Mouse (Mus musculus) gastrocnemius, adult 2 months (tissue): ENCODE results near the gene Ddx41. TPM values are rescaled to one million over a fixed set of nuclear protein-coding genes. Genes with fewer than 3 reads are reported as not detected.
A peak's percentile ranks its signal among the peaks of the same experiment; 100 is the strongest.

ENCODE experiments used
- DNase-seq: peaks from one replicate; pipeline ENCODE4 v3.0.0; 2022
- H3K27ac ChIP-seq: fragments of 200-600 bp; 2 replicates; pipeline ENCODE4 v1.8.1; 2022; ENCODE audit warnings: mild to moderate bottlenecking
- H3K4me3 ChIP-seq: fragments of 200-600 bp; 2 replicates; pipeline ENCODE4 v1.8.1; 2022; ENCODE audit warnings: mild to moderate bottlenecking, moderate library complexity
- CTCF ChIP-seq: fragments of 200-600 bp; IDR thresholded peaks from 2 replicates; pipeline ENCODE4 v1.8.1; 2022; ENCODE audit warnings: antibody characterized with exemption, mild to moderate bottlenecking, moderate library complexity
- intact Hi-C: fragments of 180-260 bp; cut with DNase I; formaldehyde crosslinking; loops from one replicate; pipeline ENCODE4 v1.15.1; 2025
- total RNA-seq, 2 experiments: library from RNA; stranded (reverse); gene quantifications; 2 replicates each; pipeline ENCODE4 v1.2.3; 2021

Gene Ddx41
- total RNA-seq, 2 experiments from 2014 or later = 10.6 to 11.5 TPM

DNA sequence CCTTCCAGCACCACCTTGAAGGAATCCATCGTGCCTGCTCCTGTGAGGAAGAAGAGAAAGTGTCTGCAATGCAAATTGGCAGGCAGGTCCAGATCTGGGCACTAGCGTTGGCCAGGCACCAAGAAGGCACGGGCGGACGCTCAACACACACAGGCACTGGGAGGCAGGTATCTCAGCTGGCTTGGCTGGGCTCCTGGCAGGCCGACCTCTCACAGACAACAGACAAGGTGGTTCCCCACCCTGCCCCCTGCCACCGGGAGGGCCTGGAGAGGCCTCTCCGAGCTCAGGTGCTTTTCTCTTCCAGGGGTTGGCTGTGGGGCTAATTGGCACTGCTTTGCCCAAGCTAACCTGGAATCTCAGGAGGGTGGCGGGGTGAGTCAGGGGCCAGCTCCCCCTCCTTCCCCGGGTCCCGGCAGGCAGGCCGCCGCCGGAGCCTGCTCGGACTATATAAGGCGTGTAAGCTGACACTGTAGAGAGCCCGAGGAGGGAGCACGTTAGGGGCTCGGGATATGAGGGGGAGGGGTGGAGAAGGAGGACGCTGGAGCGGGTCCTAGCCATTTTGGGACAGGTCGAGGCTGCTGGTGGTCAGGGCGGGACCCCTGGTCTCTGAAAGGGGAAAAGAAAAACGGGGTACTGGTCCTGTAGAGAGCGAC is 24.0 kb downstream of the Ddx41 start:
- H3K4me3 ChIP-seq = peak overlapping the region; percentile 81
- no peak for TF ChIP-seq CTCF
- H3K27ac ChIP-seq = peak overlapping the region; percentile 99
- DNase-seq = peak; percentile 88
- intact Hi-C loops = loop anchor here (2.0 kb wide), 2 partner anchors 18 to 62 kb away; no protein-coding TSS in a partner anchor

DNA sequence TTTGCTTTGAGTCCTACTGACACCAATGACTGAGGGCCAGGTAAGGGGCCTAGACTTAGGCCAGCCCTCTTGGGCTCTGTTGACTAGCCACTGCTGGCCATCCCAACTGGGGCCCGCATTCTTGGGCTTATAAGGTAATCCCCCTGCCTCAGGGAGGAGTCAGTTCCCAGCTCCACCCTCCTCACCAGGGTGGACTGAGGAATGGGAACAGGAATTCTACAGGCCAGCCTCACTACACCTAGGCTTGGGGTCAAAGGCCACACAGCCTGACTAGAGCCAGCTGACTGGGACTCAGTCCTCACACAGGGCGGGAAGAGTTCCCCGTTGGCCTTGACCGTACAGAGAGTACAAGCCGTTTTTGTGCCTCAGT is 25.0 kb downstream of the Ddx41 start:
- no peak for TF ChIP-seq CTCF
- DNase-seq = peak; percentile 39
- Histone ChIP-seq H3K4me3 (peak overlapping the region; percentile 81), H3K27ac (peak overlapping the region; percentile 99)
- intact Hi-C loops = no loop called here

DNA sequence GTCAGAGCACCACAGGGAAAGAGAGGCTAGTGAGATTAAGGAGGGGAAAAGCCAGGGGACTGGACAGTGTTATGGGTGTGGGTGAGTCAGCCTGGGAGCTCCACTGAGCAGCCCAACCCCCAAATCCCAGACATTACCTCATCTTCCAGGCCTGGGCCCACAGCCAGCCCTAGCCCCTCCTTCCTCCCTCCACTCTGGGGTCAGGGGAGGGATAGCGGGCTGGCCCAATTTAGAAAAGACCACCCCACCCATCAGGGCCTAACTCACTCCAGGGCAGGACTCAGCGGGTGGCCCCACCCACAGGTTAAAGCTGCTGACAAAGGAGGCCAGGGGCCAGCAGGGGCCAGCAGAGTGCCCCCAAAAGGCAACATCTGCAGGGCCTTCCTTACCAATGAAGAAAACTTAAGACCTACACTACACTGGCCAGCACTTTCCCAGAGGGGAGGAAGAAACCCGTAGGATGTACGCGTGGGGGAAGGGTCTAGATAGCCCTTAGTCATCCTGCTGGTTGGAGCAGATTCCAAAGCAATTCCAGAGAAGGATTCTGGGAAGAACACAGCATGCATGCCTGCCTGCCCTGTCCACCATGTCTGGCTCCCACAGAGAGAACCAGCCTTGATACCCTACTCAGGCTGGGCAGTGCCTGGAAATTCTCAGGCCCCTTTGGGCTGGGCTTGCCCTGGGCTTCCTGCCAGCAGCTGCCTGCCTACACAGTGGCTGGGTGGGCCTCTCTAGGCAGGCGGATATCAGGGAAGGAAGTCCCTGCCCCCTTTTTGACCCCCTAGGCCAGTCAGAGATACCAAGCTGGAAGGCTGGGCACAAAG is 25.6 kb downstream of the Ddx41 start:
- intact Hi-C loops = no loop called here
- peak overlapping the region; percentile 99 for H3K27ac ChIP-seq
- H3K4me3 ChIP-seq = peak overlapping the region; percentile 81
- peak; percentile 91 for DNase-seq
- TF ChIP-seq CTCF = peak; percentile 38; the same call in 1 of the 2 replicates

DNA sequence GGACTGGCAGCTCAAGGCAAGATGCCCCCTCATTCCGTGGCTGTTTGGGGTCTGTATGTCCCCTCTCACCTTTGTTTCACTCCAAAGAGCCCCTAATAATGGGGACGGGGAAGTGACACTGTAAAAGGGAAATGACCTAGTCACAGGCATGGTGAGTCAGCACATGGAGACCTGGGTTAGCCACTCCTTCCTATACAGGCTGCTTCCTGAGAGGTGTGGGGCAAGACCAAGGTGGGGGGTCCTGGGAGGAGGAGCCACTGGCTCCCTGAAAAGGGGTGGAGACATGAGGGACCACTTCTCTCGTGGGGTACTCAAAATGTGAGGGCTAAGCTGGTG is 26.2 kb downstream of the Ddx41 start:
- intact Hi-C loops = no loop called here
- H3K27ac ChIP-seq = peak overlapping the region; percentile 99
- H3K4me3 ChIP-seq = peak overlapping the region; percentile 81
- no peak for DNase-seq
- no peak for TF ChIP-seq CTCF

DNA sequence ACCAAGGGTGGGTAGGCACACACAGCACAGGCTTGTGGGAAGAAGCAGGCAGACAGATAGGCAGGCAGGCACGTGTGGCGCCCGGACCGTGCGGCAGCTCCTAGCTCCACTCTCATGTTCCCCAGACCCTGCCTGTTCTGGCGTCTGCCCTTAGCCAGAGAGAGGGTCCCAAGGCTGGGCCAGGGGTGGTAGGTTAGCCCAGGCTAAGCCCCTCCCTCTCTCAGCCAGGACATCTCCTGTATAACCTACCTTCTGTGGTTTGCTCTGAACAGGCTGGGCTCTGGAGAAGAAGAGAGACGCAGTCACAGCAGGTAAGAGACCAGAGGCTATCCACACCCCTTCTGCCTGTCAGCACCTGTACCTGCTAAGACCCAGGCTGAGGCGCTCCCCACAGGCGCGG is 27.9 kb downstream of the Ddx41 start:
- no peak for DNase-seq
- TF ChIP-seq CTCF = no peak
- intact Hi-C loops = no loop called here
- Histone ChIP-seq H3K4me3 (peak overlapping the region; percentile 81), H3K27ac (peak overlapping the region; percentile 99; the same call in 1 of the 2 replicates)

DNA sequence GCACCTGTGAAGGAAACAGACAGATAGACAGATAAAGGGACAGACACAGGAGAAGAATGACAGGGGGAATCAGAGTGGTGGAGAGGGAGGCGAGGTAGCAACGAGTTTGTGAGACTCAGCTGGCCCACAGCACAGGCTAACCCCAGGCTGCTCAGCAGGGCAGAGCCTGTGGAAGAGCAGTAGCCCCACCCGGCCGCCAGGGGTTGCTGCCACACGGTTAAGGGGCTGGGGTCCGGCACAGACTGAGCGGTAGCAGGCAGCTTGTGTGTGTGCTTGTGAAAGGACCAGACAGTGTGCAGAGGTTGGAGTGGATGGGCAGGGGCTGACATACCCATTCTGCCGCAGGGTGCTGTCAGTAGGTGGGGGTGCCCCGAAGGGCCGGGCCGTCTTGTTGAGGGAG is 28.6 kb downstream of the Ddx41 start:
- TF ChIP-seq CTCF = 0 out of 2 replicates have a peak, but pooled peaks have one; percentile 1
- intact Hi-C loops = no loop called here
- H3K4me3 ChIP-seq = peak overlapping the region; percentile 81

DNA sequence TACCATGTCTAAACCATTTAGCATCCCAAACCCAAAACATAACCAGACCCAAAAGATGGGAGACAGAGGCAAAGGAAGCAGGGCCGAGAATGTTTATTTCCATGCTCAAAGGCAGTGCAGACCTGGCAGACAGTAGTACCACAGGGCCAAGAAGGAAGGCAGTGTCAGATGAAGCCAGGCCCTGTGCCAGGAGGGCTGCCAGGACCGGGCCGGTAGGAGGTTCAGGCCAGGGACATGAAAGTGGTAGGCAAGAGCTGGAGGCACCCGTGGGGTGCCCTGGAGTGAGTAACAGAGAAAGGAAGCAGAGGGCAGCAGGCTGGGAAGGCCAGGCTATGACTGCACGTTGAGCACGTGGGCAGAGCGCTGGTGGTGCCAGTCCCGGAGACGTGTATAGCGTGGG is 29.8 kb downstream of the Ddx41 start:
- intact Hi-C loops = no loop called here
- no peak for TF ChIP-seq CTCF
- Histone ChIP-seq H3K27ac (peak overlapping the region; percentile 78), H3K4me3 (peak overlapping the region; percentile 81)
- peak; percentile 89 for DNase-seq

More for the DNA sequence above, 28.6 kb downstream of the Ddx41 start:
- peak overlapping the region; percentile 78 for H3K27ac ChIP-seq
- DNase-seq = no peak

DNA sequence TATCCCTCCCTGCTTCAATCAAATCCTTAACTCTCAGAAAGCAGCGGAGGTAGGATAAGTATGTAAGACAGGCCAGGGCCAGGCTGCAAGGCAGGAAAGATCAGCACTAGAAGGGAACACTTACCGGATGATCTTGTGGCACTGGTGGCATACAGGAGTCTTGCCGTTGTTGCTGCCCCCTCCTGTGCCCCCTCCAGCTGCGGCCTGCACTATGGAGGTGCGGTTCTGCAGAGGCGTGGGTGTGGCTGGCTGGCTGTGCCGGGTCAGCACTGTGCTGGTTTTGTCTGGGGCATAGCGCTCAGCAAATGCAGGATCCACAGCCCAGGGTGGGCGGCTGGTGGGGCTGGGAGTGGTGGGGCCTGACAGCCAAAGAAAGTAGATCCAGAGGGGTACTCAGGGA is 30.6 kb downstream of the Ddx41 start:
- intact Hi-C loops = no loop called here
- TF ChIP-seq CTCF = no peak
- Histone ChIP-seq H3K27ac (peak overlapping the region; percentile 78), H3K4me3 (peak overlapping the region; percentile 5)
- no peak for DNase-seq

DNA sequence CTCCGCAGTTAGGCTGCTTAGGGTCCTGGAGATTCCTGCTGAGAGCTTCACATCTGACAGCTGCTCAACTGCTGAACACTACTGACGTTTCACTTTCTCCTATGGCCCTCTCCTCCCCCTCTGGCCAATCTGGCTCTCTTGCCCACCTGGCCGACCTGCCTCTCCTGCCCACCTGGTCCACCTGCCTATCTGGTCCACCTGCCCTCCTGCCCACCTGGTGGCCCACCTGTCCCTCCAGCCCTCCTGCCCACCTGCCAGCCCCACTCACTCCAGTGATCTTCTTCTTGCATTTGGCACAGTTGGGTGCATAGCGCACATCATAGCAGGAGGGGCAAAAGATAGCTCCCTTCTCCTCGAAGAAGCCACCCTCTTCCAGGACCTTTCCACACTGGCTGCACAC is 32.1 kb downstream of the Ddx41 start:
- intact Hi-C loops = no loop called here
- no peak overlapping the region for H3K27ac ChIP-seq
- no peak for TF ChIP-seq CTCF
- H3K4me3 ChIP-seq = no peak overlapping the region
- no peak for DNase-seq

DNA sequence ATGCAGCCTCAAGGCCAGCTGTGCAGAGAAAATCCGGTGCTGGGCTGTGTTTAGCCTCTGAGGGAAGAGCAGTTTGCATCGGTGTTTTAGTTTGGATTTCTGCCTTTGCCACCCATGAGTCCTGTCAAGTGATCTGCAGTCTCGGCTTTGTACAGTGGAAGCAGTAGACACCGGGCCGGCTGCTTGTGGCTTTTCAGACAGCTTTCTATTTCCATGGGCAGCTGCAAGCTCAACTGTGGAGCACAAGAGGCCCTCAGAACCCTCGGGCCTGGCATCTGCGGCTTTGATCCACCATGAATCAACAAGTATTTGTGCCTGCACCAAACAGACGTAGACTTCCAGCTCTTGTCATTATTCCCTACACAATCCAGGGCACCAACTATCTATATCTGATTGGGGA is 34.1 kb downstream of the Ddx41 start:
- Histone ChIP-seq H3K27ac (no peak overlapping the region), H3K4me3 (no peak overlapping the region)
- no peak for TF ChIP-seq CTCF
- intact Hi-C loops = no loop called here
- DNase-seq = no peak

DNA sequence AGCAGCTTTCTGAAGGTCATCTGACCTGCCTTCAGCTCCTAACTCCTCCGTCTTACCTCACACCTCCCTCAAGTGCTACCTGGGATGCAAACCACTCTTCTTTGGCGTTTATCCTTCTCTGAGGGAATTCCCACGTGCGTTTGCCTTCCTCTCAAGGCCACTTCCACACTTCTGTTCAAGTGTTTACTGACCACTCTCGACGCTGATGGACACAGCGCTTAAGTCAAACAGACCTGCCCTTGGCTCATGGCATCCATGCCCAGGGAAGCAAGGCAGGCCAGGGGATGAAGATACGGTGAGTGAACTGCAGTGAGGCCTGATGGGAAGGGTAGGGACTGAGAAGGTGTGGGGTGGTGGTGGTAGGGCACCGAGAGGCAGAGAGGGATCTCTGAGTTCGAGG is 35.9 kb downstream of the Ddx41 start:
- TF ChIP-seq CTCF = no peak
- Histone ChIP-seq H3K4me3 (no peak overlapping the region), H3K27ac (no peak overlapping the region)
- DNase-seq = no peak
- intact Hi-C loops = no loop called here

DNA sequence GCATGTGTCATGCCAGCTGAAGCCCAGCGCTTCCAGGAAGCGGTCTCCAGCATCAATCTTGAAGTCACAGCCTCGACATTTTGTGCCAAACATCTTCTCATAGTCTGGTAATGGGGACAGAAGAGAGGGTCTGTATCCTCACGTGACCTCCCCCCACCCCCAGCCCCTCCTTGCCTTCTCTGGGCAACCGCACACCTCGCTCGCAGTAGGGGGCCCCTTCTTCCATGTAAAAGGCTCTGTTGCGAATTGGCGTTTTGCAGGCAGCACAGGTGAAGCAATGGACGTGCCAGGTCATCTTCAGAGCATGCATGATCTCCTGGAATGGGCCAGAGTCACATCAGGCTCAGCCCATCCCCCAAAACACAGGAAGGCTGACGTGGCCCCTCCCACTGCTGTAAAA is 37.6 kb downstream of the Ddx41 start:
- H3K27ac ChIP-seq = no peak overlapping the region
- no peak overlapping the region for H3K4me3 ChIP-seq
- intact Hi-C loops = no loop called here
- no peak for DNase-seq
- no peak for TF ChIP-seq CTCF

DNA sequence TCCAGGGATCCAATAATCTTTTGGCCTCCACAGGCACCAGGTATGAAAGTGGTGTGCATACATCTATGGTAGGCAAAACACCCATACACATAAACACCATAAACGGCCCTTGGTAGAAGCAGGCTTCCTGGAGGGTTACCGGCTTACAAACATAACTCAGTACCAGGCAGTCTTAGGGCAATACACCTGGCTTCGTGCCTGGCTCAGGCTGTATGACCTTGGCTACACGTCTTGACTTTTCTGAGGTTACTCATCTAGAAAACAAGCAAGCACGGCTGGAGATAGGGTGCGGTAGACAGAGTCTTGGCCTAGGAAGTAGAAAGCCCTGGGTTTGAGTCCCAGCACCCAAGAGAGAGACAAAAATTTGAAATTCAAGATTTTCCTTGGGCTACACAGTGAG is 39.8 kb downstream of the Ddx41 start:
- peak; percentile 71 for DNase-seq
- Histone ChIP-seq H3K27ac (peak overlapping the region; percentile 78), H3K4me3 (no peak overlapping the region)
- no peak for TF ChIP-seq CTCF
- intact Hi-C loops = no loop called here
